Mouse (Mus musculus) thymus, adult 2 months (tissue): ENCODE measurements around the gene Ankrd55. TPM values are rescaled to one million over a fixed set of nuclear protein-coding genes. Genes with fewer than 3 reads are reported as not detected.

Source experiments
- DNase-seq: peaks from one replicate; pipeline ENCODE4 v3.0.0; 2021
- H3K27ac ChIP-seq: fragments of 200-500 bp; 2 replicates; pipeline ENCODE4 v1.5.1; 2012; ENCODE audit warnings: low read length, control low read depth; ENCODE audit not compliant: control insufficient read depth, insufficient read depth
- H3K27me3 ChIP-seq: fragments of 200-500 bp; 2 replicates; pipeline ENCODE4 v1.6.1; 2012; ENCODE audit warnings: mild to moderate bottlenecking, low read length, moderate library complexity, mixed read lengths; ENCODE audit not compliant: control insufficient read depth, insufficient read depth
- H3K36me3 ChIP-seq: fragments of 200-500 bp; 2 replicates; pipeline ENCODE4 v1.6.1; 2012; ENCODE audit warnings: mild to moderate bottlenecking, low read length, moderate library complexity; ENCODE audit not compliant: control insufficient read depth, insufficient read depth
- H3K4me1 ChIP-seq: fragments of 200-500 bp; replicated peaks from 2 replicates; pipeline ENCODE4 v1.6.1; 2012; ENCODE audit warnings: low read length; ENCODE audit not compliant: control insufficient read depth, insufficient read depth
- H3K4me3 ChIP-seq: fragments of 200-500 bp; 2 replicates; pipeline ENCODE4 v1.5.1; 2012; ENCODE audit warnings: mild to moderate bottlenecking, low read length, control low read depth, moderate library complexity; ENCODE audit not compliant: control insufficient read depth, insufficient read depth
- CTCF ChIP-seq: fragments of 200-500 bp; IDR thresholded peaks from 2 replicates; pipeline ENCODE4 v1.5.1; 2012; ENCODE audit warnings: mild to moderate bottlenecking, control low read depth, low read length, moderate library complexity, borderline replicate concordance; ENCODE audit not compliant: control insufficient read depth, poor library complexity, insufficient read depth; ENCODE audit errors: extremely low read depth
- POLR2A ChIP-seq: fragments of 200-500 bp; IDR thresholded peaks from 2 replicates; pipeline ENCODE4 v1.6.1; 2012; ENCODE audit warnings: mild to moderate bottlenecking, low read length, control low read depth, moderate library complexity; ENCODE audit not compliant: control insufficient read depth, poor library complexity, insufficient read depth; ENCODE audit errors: extremely low read depth
- WGBS: fragments of 180-500 bp; shearing (Covaris S2); methylation state at CpG from one replicate; pipeline ENCODE4 v1.1.7; 2018; 5-methylcytosine and 5-hydroxymethylcytosine counted together
- polyA plus RNA-seq: library from polyadenylated mRNA; depleted of rRNA; stranded (reverse); fragments of >200 nt; gene quantifications from 2 replicates; pipeline ENCODE4 v1.2.3, GENCODE M21; 2012

The Ankrd55 gene
- polyA plus RNA-seq, 1 experiment = 2.5 TPM

GRCm38 (mm10) chr13:112411216-112411822 lies 123.1 kb downstream of the Ankrd55 start:
- Histone ChIP-seq H3K27me3 (no peaks in the 10 kb centered on the region), H3K4me1 (peaks cover 9% of the 10 kb centered on the region), H3K4me3 (no peak overlapping the region), H3K27ac (no peak overlapping the region), H3K36me3 (no peaks in the 10 kb centered on the region)
- DNase-seq = no peak
- TF ChIP-seq CTCF = no peak
- WGBS = 92% methylated on average over 5 of the region's 5 CpGs

- no peaks in the 10 kb centered on the region for H3K27me3 ChIP-seq
- no peak for DNase-seq
- H3K4me3 ChIP-seq = no peak overlapping the region
- no peaks in the 10 kb centered on the region for H3K36me3 ChIP-seq
- TF ChIP-seq CTCF (no peak), POLR2A (no peak)
- H3K4me1 ChIP-seq = peaks cover 14% of the 10 kb centered on the region
- no peak overlapping the region for H3K27ac ChIP-seq
- 92% methylated on average over 3 of the region's 3 CpGs for WGBS
These were observed 124.0 kb downstream of the Ankrd55 start for GRCm38 (mm10) chr13:112412251-112412650.

GRCm38 (mm10) chr13:112412824-112413223 lies 124.6 kb downstream of the Ankrd55 start:
- Histone ChIP-seq H3K27me3 (no peaks in the 10 kb centered on the region), H3K4me1 (peaks cover 14% of the 10 kb centered on the region), H3K4me3 (no peak overlapping the region), H3K27ac (no peak overlapping the region), H3K36me3 (no peaks in the 10 kb centered on the region)
- no peak for DNase-seq
- WGBS = 96% methylated on average over 5 of the region's 5 CpGs
- TF ChIP-seq CTCF (no peak), POLR2A (no peak)

- H3K27me3 ChIP-seq = no peaks in the 10 kb centered on the region
- no peak overlapping the region for H3K4me3 ChIP-seq
- WGBS = 47% methylated on average over 8 of the region's 8 CpGs
- DNase-seq = no peak
- no peak overlapping the region for H3K27ac ChIP-seq
- TF ChIP-seq CTCF = no peak
- no peak for TF ChIP-seq POLR2A
- H3K36me3 ChIP-seq = no peaks in the 10 kb centered on the region
- H3K4me1 ChIP-seq = peaks cover 17% of the 10 kb centered on the region
These were observed 125.4 kb downstream of the Ankrd55 start for GRCm38 (mm10) chr13:112413611-112414010.

- Histone ChIP-seq H3K4me3 (no peak overlapping the region), H3K27ac (no peak overlapping the region), H3K36me3 (no peaks in the 10 kb centered on the region), H3K4me1 (peaks cover 28% of the 10 kb centered on the region), H3K27me3 (no peaks in the 10 kb centered on the region)
- WGBS = 95% methylated on average over 6 of the region's 6 CpGs
- TF ChIP-seq POLR2A = no peak
- TF ChIP-seq CTCF = no peak
- DNase-seq = no peak
These were observed 127.6 kb downstream of the Ankrd55 start for GRCm38 (mm10) chr13:112415896-112416295.

- Histone ChIP-seq H3K4me3 (no peak overlapping the region), H3K4me1 (peaks cover 28% of the 10 kb centered on the region), H3K36me3 (no peaks in the 10 kb centered on the region), H3K27me3 (no peaks in the 10 kb centered on the region), H3K27ac (peak overlapping the region; percentile 32)
- TF ChIP-seq CTCF (no peak), POLR2A (no peak)
- WGBS = 31% methylated on average over 8 of the region's 8 CpGs
- DNase-seq = no peak
These were observed 128.3 kb downstream of the Ankrd55 start for GRCm38 (mm10) chr13:112416410-112417162.
